Mouse (Mus musculus) hindbrain, embryonic 11.5 days (tissue): ENCODE measurements at regions not wholly inside any gene's neighbourhood (a gene's known extent, or its start where the extent isn't known, plus 50 kb on each side); places are given as distances from the start of the nearest gene placed in this dataset.

ENCODE experiments used
- ATAC-seq: fragments of 200-750 bp; cut with Nextera tagmentation; 2 replicates; pipeline ENCODE4 v1.8.0; 2017; ENCODE audit warnings: mild to moderate bottlenecking, moderate TSS enrichment, moderate library complexity; ENCODE audit not compliant: low FRiP score
- DNase-seq: peaks from one replicate; pipeline ENCODE4 v3.0.0-alpha.2; 2015; ENCODE audit warnings: low spot score
- H3K27ac ChIP-seq: fragments of 300-500 bp; sonication (generic); 2 replicates; pipeline ENCODE4 v1.5.1; 2014; ENCODE audit warnings: mild to moderate bottlenecking, low read depth, low read length
- H3K27me3 ChIP-seq: fragments of 300-500 bp; sonication (generic); 2 replicates; pipeline ENCODE4 v1.6.1; 2014; ENCODE audit warnings: mild to moderate bottlenecking, low read length, moderate library complexity, mixed read lengths; ENCODE audit not compliant: control insufficient read depth, insufficient read depth
- H3K36me3 ChIP-seq: fragments of 300-500 bp; sonication (generic); 2 replicates; pipeline ENCODE4 v1.6.1; 2014; ENCODE audit warnings: mild to moderate bottlenecking, low read length, moderate library complexity, mixed read lengths; ENCODE audit not compliant: control insufficient read depth, insufficient read depth
- H3K4me1 ChIP-seq: fragments of 300-500 bp; sonication (generic); replicated peaks from 2 replicates; pipeline ENCODE4 v1.6.1; 2014; ENCODE audit warnings: low read length, mixed read lengths; ENCODE audit not compliant: control insufficient read depth, insufficient read depth
- H3K4me2 ChIP-seq: fragments of 300-500 bp; sonication (generic); replicated peaks from 2 replicates; pipeline ENCODE4 v1.6.1; 2014; ENCODE audit warnings: mild to moderate bottlenecking, low read depth, low read length
- H3K4me3 ChIP-seq: fragments of 300-500 bp; sonication (generic); 2 replicates; pipeline ENCODE4 v1.5.1; 2014; ENCODE audit warnings: low read depth, low read length
- H3K9ac ChIP-seq: fragments of 300-500 bp; sonication (generic); 2 replicates; pipeline ENCODE4 v1.6.1; 2014; ENCODE audit warnings: low read depth, low read length
- H3K9me3 ChIP-seq: fragments of 300-500 bp; sonication (generic); 2 replicates; pipeline ENCODE4 v1.6.1; 2016; ENCODE audit warnings: low read length; ENCODE audit not compliant: control insufficient read depth
- WGBS: fragments of 180-500 bp; shearing (Covaris S2); extraction: QIAGEN DNeasy Blood & Tissue Kit; methylation state at CpG from one replicate; pipeline ENCODE4 v1.1.7; 2014; 5-methylcytosine and 5-hydroxymethylcytosine counted together

DNA sequence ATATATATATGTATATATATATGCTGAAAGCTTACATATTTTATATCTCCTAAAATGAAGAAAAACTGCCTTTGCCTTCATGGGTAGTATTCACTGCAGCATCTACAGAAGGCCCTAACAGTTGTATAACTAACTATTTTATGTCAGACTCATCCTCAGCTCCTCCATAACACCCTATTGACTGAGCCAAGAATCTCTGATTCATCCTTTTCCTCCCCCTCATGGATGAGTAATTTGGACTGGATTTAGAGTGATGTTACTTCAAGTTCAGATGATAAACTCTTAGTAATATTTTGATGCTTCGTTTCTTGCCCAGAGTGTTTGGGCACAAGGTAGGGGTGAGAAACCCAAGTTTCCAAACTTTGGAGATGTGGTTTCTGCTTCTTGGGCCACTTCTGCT is 458.7 kb upstream of the Nectin3 start:
- Histone ChIP-seq H3K9me3 (no peaks in the 10 kb centered on the region), H3K4me2 (no peak overlapping the region), H3K27ac (no peak overlapping the region), H3K36me3 (no peaks in the 10 kb centered on the region), H3K4me3 (no peak overlapping the region), H3K4me1 (no peaks in the 10 kb centered on the region), H3K27me3 (no peaks in the 10 kb centered on the region), H3K9ac (no peak overlapping the region)
- DNase-seq (no peak), ATAC-seq (no peak)
- 90% methylated on average over 1 of the region's 1 CpGs for WGBS

DNA sequence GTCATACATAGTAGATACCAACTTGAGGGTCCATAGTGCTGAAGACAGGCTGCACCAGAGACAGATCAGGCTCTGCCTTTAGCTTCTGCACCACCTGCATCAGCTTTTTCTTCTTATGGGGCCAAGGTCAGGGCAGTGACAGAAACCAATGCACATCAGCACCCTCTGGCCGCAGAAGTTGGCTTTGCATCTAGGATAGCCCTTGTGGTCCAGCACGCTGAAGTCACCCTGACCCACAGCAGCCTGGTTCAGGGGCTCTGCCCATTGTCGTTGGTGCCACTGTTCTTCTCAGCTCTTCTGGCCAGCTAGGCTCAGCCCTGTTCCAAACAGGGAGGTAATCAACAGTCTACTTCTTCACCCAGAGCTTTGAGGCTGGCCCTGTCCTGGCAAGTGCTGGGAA is 427.7 kb upstream of the Nectin3 start:
- Histone ChIP-seq H3K27me3 (no peaks in the 10 kb centered on the region), H3K36me3 (no peaks in the 10 kb centered on the region), H3K27ac (no peak overlapping the region), H3K4me2 (no peak overlapping the region), H3K4me3 (no peak overlapping the region), H3K9me3 (no peaks in the 10 kb centered on the region), H3K4me1 (no peaks in the 10 kb centered on the region), H3K9ac (no peak overlapping the region)
- no peak for ATAC-seq
- 61% methylated on average over 3 of the region's 3 CpGs for WGBS
- DNase-seq: no peak

DNA sequence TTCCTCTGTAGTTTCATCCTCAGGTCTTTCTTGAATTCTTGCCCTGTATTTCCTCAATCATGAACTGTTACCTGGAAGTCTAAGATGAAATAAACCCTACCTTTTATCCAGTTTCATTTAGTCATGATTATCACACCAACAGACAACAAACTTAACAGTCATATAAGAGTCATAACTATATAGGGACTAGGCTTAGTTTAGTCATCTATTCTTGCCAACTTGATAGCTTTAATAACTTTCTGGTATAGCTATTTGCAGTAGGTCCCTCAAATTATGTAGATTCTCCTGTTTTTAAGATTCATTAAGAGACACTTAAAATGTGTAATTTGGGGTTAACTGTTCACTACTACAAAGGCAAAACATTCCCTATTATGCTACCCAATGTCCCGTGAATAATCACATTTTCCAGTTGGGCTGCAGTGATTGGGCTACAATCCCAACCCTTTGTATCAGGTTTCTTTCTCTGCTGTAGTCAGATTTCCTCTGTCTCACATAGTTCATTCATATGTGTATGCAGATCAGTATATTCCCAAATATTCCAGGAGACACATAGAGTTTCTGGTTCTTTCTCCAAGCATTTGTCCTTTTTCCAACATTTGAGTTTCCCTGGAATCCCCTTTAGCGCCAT is 396.4 kb upstream of the Nectin3 start:
- ATAC-seq (peak; percentile 76; the same call in 1 of the 2 replicates), DNase-seq (peak; percentile 21)
- Histone ChIP-seq H3K9me3 (no peaks in the 10 kb centered on the region), H3K36me3 (no peaks in the 10 kb centered on the region), H3K4me1 (no peaks in the 10 kb centered on the region), H3K27ac (no peak overlapping the region), H3K4me2 (no peak overlapping the region), H3K9ac (no peak overlapping the region), H3K4me3 (no peak overlapping the region), H3K27me3 (no peaks in the 10 kb centered on the region)
- WGBS: 33% methylated on average over 2 of the region's 2 CpGs

DNA sequence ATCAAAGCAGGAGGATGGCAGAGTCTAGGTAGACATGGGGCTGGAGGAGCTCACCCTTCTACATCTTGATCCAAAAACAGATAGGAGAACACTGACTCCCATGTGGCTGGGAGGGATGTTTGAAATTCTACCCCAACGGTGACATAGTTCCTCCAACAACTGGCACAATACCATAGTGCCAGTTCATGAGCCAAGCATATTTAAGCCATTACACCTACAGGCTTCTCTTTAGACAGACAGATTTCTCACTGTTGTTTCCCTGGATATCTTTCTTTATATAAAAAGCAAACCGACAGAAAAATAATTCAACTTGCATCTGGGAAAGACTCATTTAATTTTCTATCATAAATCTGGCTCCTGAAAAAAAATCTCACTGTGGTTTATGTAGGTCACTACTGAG is 380.4 kb upstream of the Nectin3 start:
- no peak overlapping the region for H3K27ac ChIP-seq
- H3K4me3 ChIP-seq: no peak overlapping the region
- DNase-seq (no peak), ATAC-seq (no peak)
- H3K9me3 ChIP-seq: no peaks in the 10 kb centered on the region
- no peak overlapping the region for H3K9ac ChIP-seq
- 96% methylated on average over 2 of the region's 2 CpGs for WGBS
- no peaks in the 10 kb centered on the region for H3K4me1 ChIP-seq
- H3K36me3 ChIP-seq: no peaks in the 10 kb centered on the region
- no peak overlapping the region for H3K4me2 ChIP-seq
- no peaks in the 10 kb centered on the region for H3K27me3 ChIP-seq

DNA sequence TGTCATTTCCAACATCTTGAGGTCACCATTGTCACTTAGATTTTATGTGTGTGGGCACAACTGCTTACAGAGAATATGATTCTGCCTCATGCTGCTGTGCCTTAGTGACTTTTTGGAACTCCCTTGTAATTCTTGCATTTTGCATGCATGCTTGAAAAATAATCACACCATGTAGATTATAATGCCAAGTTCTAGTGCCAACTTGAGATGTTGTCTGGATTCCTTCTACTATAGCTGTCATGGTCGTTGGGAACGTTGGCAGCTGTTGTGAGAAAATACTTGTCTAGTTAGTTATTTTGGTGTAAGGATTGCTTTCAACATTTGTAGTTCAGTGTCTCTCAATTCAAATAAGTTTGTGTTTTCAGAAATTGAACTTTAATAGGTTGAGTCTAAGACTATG is 365.6 kb upstream of the Nectin3 start:
- Histone ChIP-seq H3K9ac (no peak overlapping the region), H3K9me3 (no peaks in the 10 kb centered on the region), H3K4me1 (no peaks in the 10 kb centered on the region), H3K4me2 (no peak overlapping the region), H3K36me3 (no peaks in the 10 kb centered on the region), H3K27ac (no peak overlapping the region), H3K27me3 (no peaks in the 10 kb centered on the region), H3K4me3 (no peak overlapping the region)
- 89% methylated on average over 2 of the region's 2 CpGs for WGBS
- ATAC-seq (no peak), DNase-seq (no peak)

DNA sequence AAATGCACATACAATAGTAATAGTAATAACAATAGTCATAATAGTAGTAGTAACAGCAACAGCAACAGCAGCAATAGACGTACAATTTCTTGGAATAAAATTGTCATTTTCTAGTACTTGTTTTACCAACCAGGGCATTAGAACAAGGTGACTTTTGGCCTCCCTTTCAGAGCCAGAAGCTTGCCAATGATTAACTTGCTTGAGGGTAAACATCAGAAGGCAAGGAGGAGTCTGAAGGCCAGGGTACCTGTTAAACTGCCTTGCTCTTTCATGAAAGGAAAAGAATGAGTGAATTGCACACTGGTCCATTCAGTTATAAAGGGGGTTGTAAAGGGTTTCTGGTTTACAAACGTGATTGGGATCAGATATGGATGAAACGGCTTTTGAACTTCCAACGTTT is 351.2 kb upstream of the Nectin3 start:
- H3K4me2 ChIP-seq: no peak overlapping the region
- ATAC-seq: no peak
- DNase-seq: no peak
- H3K4me3 ChIP-seq: no peak overlapping the region
- H3K27ac ChIP-seq: no peak overlapping the region
- no peak overlapping the region for H3K9ac ChIP-seq
- no peaks in the 10 kb centered on the region for H3K27me3 ChIP-seq
- 83% methylated on average over 4 of the region's 4 CpGs for WGBS
- H3K36me3 ChIP-seq: no peaks in the 10 kb centered on the region
- no peaks in the 10 kb centered on the region for H3K4me1 ChIP-seq
- no peaks in the 10 kb centered on the region for H3K9me3 ChIP-seq

DNA sequence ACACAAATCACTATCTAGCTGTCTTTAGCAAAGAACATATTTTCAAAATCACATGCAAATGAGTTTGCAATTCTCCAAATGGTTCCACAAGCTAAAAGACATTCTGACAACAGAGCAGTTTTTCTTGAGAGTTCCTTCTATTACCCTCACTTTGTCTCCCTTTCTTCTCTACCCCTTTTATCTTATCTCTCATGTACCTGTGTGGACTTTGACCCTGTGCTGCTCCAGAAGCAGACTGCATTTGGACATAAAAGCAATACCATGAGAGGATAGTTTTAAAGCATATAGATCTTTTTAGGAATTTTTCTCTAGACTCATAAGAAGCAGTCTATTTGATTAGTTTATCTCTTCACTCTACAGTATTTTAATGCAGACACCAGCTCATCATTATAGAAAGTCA is 350.4 kb upstream of the Nectin3 start:
- no peaks in the 10 kb centered on the region for H3K36me3 ChIP-seq
- no peaks in the 10 kb centered on the region for H3K9me3 ChIP-seq
- H3K4me1 ChIP-seq: no peaks in the 10 kb centered on the region
- H3K27me3 ChIP-seq: no peaks in the 10 kb centered on the region
- DNase-seq (no peak), ATAC-seq (no peak)
- H3K9ac ChIP-seq: no peak overlapping the region
- H3K27ac ChIP-seq: no peak overlapping the region
- no peak overlapping the region for H3K4me3 ChIP-seq
- no peak overlapping the region for H3K4me2 ChIP-seq

DNA sequence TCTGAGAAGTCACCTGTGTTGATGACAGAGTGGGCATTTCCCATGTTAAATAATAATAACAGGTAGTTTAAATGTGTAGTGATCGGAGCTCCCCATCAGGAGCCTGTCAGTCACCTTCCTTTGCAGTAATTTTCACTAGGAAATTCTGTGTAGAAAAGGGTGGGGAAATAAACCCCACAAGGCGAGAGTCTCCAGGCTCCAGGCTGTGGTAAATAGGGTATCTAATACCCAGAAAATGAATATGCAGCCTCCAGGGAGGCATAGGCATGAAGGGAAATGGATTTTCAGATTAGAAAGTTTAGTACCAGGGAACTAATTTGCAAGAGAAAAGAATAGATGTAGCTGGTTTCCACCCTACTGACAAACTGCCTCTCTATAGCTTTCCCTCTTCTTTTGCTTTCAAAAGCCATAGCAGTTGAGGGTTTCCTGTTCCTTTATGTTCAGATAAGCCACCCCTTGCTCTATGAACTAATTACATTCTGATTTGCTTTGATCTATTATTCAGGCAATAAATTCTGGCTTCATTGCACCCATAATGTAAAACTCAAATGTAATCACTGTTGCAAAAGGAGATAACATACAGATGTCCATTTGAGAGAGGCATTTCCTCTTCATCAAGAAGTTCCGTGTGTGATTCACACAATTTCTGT is 349.5 kb upstream of the Nectin3 start:
- 67% methylated on average over 3 of the region's 3 CpGs for WGBS

DNA sequence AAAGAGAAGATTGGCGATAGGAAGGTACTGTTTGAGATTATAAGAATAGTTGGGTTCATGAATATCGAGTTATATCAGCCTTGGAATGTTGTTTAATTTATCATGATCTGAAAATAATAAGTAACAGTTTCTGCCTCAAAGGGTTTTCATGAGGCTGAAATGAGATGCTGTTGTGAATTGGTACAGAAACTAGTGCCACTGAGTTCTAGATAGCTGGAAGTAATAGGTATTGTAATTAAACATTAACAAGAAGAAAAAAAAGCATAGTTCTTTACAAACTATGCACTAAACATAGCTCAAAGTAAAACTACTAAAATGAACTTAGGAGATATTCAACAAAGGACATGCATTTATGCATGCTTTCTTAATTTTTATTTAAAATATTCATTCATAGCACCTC is 342.9 kb upstream of the Nectin3 start:
- Histone ChIP-seq H3K27ac (no peak overlapping the region), H3K4me3 (no peak overlapping the region), H3K9me3 (no peaks in the 10 kb centered on the region), H3K36me3 (no peaks in the 10 kb centered on the region), H3K4me1 (no peaks in the 10 kb centered on the region), H3K9ac (no peak overlapping the region), H3K4me2 (no peak overlapping the region), H3K27me3 (no peaks in the 10 kb centered on the region)
- WGBS: 84% methylated on average over 2 of the region's 2 CpGs
- ATAC-seq (no peak), DNase-seq (no peak)

More for the DNA sequence above, 349.5 kb upstream of the Nectin3 start:
- Histone ChIP-seq H3K27me3 (no peaks in the 10 kb centered on the region), H3K27ac (no peak overlapping the region), H3K4me3 (no peak overlapping the region), H3K4me1 (no peaks in the 10 kb centered on the region), H3K9ac (no peak overlapping the region), H3K36me3 (no peaks in the 10 kb centered on the region), H3K4me2 (no peak overlapping the region), H3K9me3 (no peaks in the 10 kb centered on the region)
- no peak for ATAC-seq
- DNase-seq: no peak
